Mouse (Mus musculus) heart, embryonic 14.5 days (tissue): ENCODE measurements around the gene Lrrc58. TPM values are rescaled to one million over a fixed set of nuclear protein-coding genes. Genes with fewer than 3 reads are reported as not detected.

Experiments
- ATAC-seq: fragments of 200-750 bp; cut with Nextera tagmentation; 2 replicates; pipeline ENCODE4 v1.8.0; 2017; ENCODE audit warnings: low read depth, moderate TSS enrichment; ENCODE audit not compliant: insufficient number of reproducible peaks, insufficient read depth, low FRiP score
- H3K27ac ChIP-seq, 2 experiments: fragments of 200-500 bp in 1 of 2; fragments of 300-500 bp in 1 of 2; sonication (generic) in 1 of 2; replicated peaks in 1 of 2; 2 replicates each; pipeline ENCODE4 v1.5.1; 2012 to 2014; ENCODE audit warnings: low read depth in 2 of 2, low read length in 2 of 2, control low read depth in 1 of 2, mild to moderate bottlenecking in 1 of 2, mixed read lengths in 1 of 2; ENCODE audit not compliant: control insufficient read depth in 1 of 2, insufficient read depth in 1 of 2
- H3K27me3 ChIP-seq: fragments of 300-500 bp; sonication (generic); 2 replicates; pipeline ENCODE4 v1.6.1; 2014; ENCODE audit warnings: mild to moderate bottlenecking, low read length, control low read depth; ENCODE audit not compliant: control insufficient read depth, insufficient read depth
- H3K36me3 ChIP-seq: fragments of 300-500 bp; sonication (generic); 2 replicates; pipeline ENCODE4 v1.6.1; 2014; ENCODE audit warnings: mild to moderate bottlenecking, control low read depth, low read length, mixed read lengths; ENCODE audit not compliant: control insufficient read depth, insufficient read depth
- H3K4me1 ChIP-seq, 2 experiments: fragments of 200-500 bp in 1 of 2; fragments of 300-500 bp in 1 of 2; sonication (generic) in 1 of 2; 2 replicates each; pipeline ENCODE4 v1.6.1; 2012 to 2014; ENCODE audit warnings: low read length in 2 of 2, control low read depth in 1 of 2, mixed read lengths in 1 of 2; ENCODE audit not compliant: control insufficient read depth in 2 of 2, insufficient read depth in 2 of 2
- H3K4me2 ChIP-seq: fragments of 300-500 bp; sonication (generic); 2 replicates; pipeline ENCODE4 v1.6.1; 2014; ENCODE audit warnings: mild to moderate bottlenecking, low read length
- H3K4me3 ChIP-seq, 2 experiments: fragments of 200-500 bp in 1 of 2; fragments of 300-500 bp in 1 of 2; sonication (generic) in 1 of 2; 2 replicates each; pipeline ENCODE4 v1.5.1; 2012 to 2014; ENCODE audit warnings: low read length in 2 of 2, mild to moderate bottlenecking in 2 of 2, control low read depth in 1 of 2, low read depth in 1 of 2, moderate library complexity in 1 of 2; ENCODE audit not compliant: control insufficient read depth in 1 of 2, insufficient read depth in 1 of 2
- H3K9ac ChIP-seq: fragments of 300-500 bp; sonication (generic); 2 replicates; pipeline ENCODE4 v1.6.1; 2014; ENCODE audit warnings: mild to moderate bottlenecking, low read length
- H3K9me3 ChIP-seq: fragments of 300-500 bp; sonication (generic); 2 replicates; pipeline ENCODE4 v1.6.1; 2016; ENCODE audit warnings: low read length, control low read depth; ENCODE audit not compliant: control insufficient read depth
- WGBS: fragments of 180-500 bp; shearing (Covaris S2); extraction: QIAGEN DNeasy Blood & Tissue Kit; methylation state at CpG from one replicate; pipeline ENCODE4 v1.1.7; 2014; 5-methylcytosine and 5-hydroxymethylcytosine counted together
- polyA plus RNA-seq: library from polyadenylated mRNA; unstranded; fragments of >200 nt; fragmentation: Nextera tagmentation; extraction: Ambion mirVana; gene quantifications from 2 replicates; pipeline ENCODE4 v1.2.1, GENCODE M21; 2014

Gene Lrrc58
- polyA plus RNA-seq, 1 experiment from 2014 or later: 42.6 TPM

GRCm38 (mm10) chr16:37911086-37911485 lies 42.9 kb downstream of the Lrrc58 start:
- Histone ChIP-seq H3K9ac (no peak overlapping the region), H3K27me3 (0 out of 2 replicates have a peak, but pooled peaks cover 8% of the 10 kb centered on the region), H3K4me1 (no peaks in the 10 kb centered on the region; a peak in 1 of 4 replicates), H3K4me2 (no peak overlapping the region), H3K4me3 (no peak overlapping the region), H3K27ac (no peak overlapping the region), H3K9me3 (0 out of 2 replicates have a peak, but pooled peaks cover 3% of the 10 kb centered on the region), H3K36me3 (no peaks in the 10 kb centered on the region)
- 56% methylated on average over 1 of the region's 1 CpGs for WGBS
- ATAC-seq: no peak

GRCm38 (mm10) chr16:37916138-37916817 lies 48.1 kb downstream of the Lrrc58 start, which contains the start of gene Gpr156:
Gene Gpr156, plus strand, starts transcription at chr16:37916496.
- peaks cover 15% of the 10 kb centered on the region for H3K27me3 ChIP-seq
- WGBS: 4% methylated on average over 52 of the region's 53 CpGs
- peak within 1 kb of the TSS; percentile 46 to 53 for H3K4me3 ChIP-seq
- peaks cover 2 to 6% of the 10 kb centered on the region in 2 experiments; a peak in 2 of 4 replicates for H3K4me1 ChIP-seq
- 0 out of 2 replicates have a peak, but pooled peaks cover under 1% of the 10 kb centered on the region for H3K9me3 ChIP-seq
- H3K9ac ChIP-seq: peak within 1 kb of the TSS; percentile 70
- H3K27ac ChIP-seq: no peak within 1 kb of the TSS
- H3K4me2 ChIP-seq: peak within 1 kb of the TSS; percentile 96
- ATAC-seq: peak; percentile 47; the same call in 1 of the 2 replicates
- no peaks in the 10 kb centered on the region for H3K36me3 ChIP-seq

GRCm38 (mm10) chr16:37916818-37917201 lies 48.6 kb downstream of the Lrrc58 start:
- Histone ChIP-seq H3K27ac (no peak overlapping the region), H3K4me1 (peaks cover 2 to 6% of the 10 kb centered on the region in 2 experiments; a peak in 2 of 4 replicates), H3K4me2 (peak overlapping the region; percentile 96), H3K27me3 (peaks cover 15% of the 10 kb centered on the region), H3K9me3 (no peaks in the 10 kb centered on the region), H3K9ac (peak overlapping the region; percentile 70; the same call in 1 of the 2 replicates), H3K36me3 (no peaks in the 10 kb centered on the region), H3K4me3 (peak overlapping the region in 1 of 2 experiments; percentile 53; a peak in 3 of 4 replicates)
- no peak for ATAC-seq
- 38% methylated on average over 7 of the region's 7 CpGs for WGBS

GRCm38 (mm10) chr16:37919000-37919399 lies 50.8 kb downstream of the Lrrc58 start:
- no peak for ATAC-seq
- Histone ChIP-seq H3K9me3 (no peaks in the 10 kb centered on the region), H3K9ac (no peak overlapping the region), H3K27ac (no peak overlapping the region), H3K4me2 (no peak overlapping the region), H3K36me3 (no peaks in the 10 kb centered on the region), H3K4me1 (peaks cover 2 to 6% of the 10 kb centered on the region in 2 experiments; a peak in 2 of 4 replicates), H3K4me3 (no peak overlapping the region), H3K27me3 (peaks cover 15% of the 10 kb centered on the region)
- 87% methylated on average over 6 of the region's 6 CpGs for whole genome bisulfite sequencing

- 59% methylated on average over 8 of the region's 8 CpGs for WGBS
- ATAC-seq: no peak
- H3K9me3 ChIP-seq: no peaks in the 10 kb centered on the region
- no peak overlapping the region for H3K9ac ChIP-seq
- H3K27me3 ChIP-seq: peaks cover 7% of the 10 kb centered on the region
- H3K4me2 ChIP-seq: no peak overlapping the region
- H3K36me3 ChIP-seq: no peaks in the 10 kb centered on the region
- H3K4me3 ChIP-seq: no peak overlapping the region
- peaks cover 6 to 8% of the 10 kb centered on the region in 2 experiments for H3K4me1 ChIP-seq
- H3K27ac ChIP-seq: no peak overlapping the region
These were observed 52.7 kb downstream of the Lrrc58 start for GRCm38 (mm10) chr16:37920842-37921409.

GRCm38 (mm10) chr16:37926087-37926486 lies 57.9 kb downstream of the Lrrc58 start:
- peak overlapping the region; percentile 23; the same call in 1 of the 2 replicates for H3K4me2 ChIP-seq
- 17% methylated on average over 7 of the region's 7 CpGs for WGBS
- H3K27ac ChIP-seq: peak overlapping the region in 1 of 2 experiments; percentile 37; a peak in 2 of 4 replicates
- no peak overlapping the region for H3K4me3 ChIP-seq
- no peaks in the 10 kb centered on the region for H3K36me3 ChIP-seq
- 0 out of 2 replicates have a peak overlapping the region, but pooled peaks have one; percentile 4 for H3K9ac ChIP-seq
- no peak for ATAC-seq
- no peaks in the 10 kb centered on the region for H3K27me3 ChIP-seq
- H3K4me1 ChIP-seq: peaks cover 6 to 7% of the 10 kb centered on the region in 2 experiments
- H3K9me3 ChIP-seq: no peaks in the 10 kb centered on the region

GRCm38 (mm10) chr16:37927117-37927516 lies 58.9 kb downstream of the Lrrc58 start:
- Histone ChIP-seq H3K27ac (no peak overlapping the region), H3K4me3 (no peak overlapping the region), H3K4me1 (peaks cover 6 to 7% of the 10 kb centered on the region in 2 experiments), H3K27me3 (no peaks in the 10 kb centered on the region), H3K9ac (no peak overlapping the region), H3K4me2 (no peak overlapping the region), H3K36me3 (no peaks in the 10 kb centered on the region), H3K9me3 (no peaks in the 10 kb centered on the region)
- no peak for ATAC-seq
- WGBS: 61% methylated on average over 4 of the region's 4 CpGs
